Mouse (Mus musculus): ENCODE measurements around the gene Gpr174. TPM values are rescaled to one million over a fixed set of nuclear protein-coding genes. Genes with fewer than 3 reads are reported as not detected.

Gpr174 gene
- polyA plus RNA-seq, 1 experiment from 2014 or later, result 0.06 TPM

Other genes with a start within 250 kb of the Gpr174 start
- gene P2ry10, start 167.4 kb upstream of the Gpr174 start, polyA plus RNA-seq (2015; fragmentation: Nextera tagmentation; extraction: Ambion mirVana), result 0.05 and 0.08 TPM in 2 replicates
- 0.68 and 1.4 TPM in 2 replicates for gene P2ry10b, start 107.0 kb upstream of the Gpr174 start, polyA plus RNA-seq (2015; fragmentation: Nextera tagmentation; extraction: Ambion mirVana)
- 129 and 131 TPM in 2 replicates for gene Itm2a, start 147.5 kb downstream of the Gpr174 start, polyA plus RNA-seq (2015; fragmentation: Nextera tagmentation; extraction: Ambion mirVana)